Mouse (Mus musculus) gastrocnemius, postnatal 36 days (tissue): ENCODE measurements around the gene Frat2. TPM values are rescaled to one million over a fixed set of nuclear protein-coding genes. Genes with fewer than 3 reads are reported as not detected.
"Not testable (repeated sequence)": the region's sequence is repeated elsewhere in the genome, so short reads cannot be mapped to it uniquely, and the experiment has no call there.

Experiments used
- DNase-seq, 2 experiments: peaks; one replicate each; pipeline ENCODE4 v3.0.0; 2022
- intact Hi-C: fragments of 180-260 bp; cut with DNase I; formaldehyde crosslinking; loops from one replicate; pipeline ENCODE4 v1.15.1; 2025
- long read RNA-seq, 2 experiments: library from polyadenylated mRNA; stranded (forward); transcript quantifications; one replicate each; pipeline ENCODE4 v2.0.0; 2021
- total RNA-seq, 2 experiments: library from RNA; stranded (reverse); gene quantifications; 2 replicates each; pipeline ENCODE4 v1.2.3; 2021

Frat2 gene
- total RNA-seq = 10 to 100 TPM; 13.9 to 18.5 TPM
- long read RNA-seq, experiment 1, transcript Frat2-201 (1 exons, 2,161 nt) = major isoform, 14 of 14 reads
- long read RNA-seq, experiment 1, partial matches to known transcripts = 0 of 14 reads
- long read RNA-seq, experiment 1, other reads (novel, unspliced or antisense) = 0 of 14 reads
- long read RNA-seq, experiment 2, transcript Frat2-201 (1 exons, 2,161 nt) = major isoform, 13 of 13 reads
- long read RNA-seq, experiment 2, partial matches to known transcripts = 0 of 13 reads
- long read RNA-seq, experiment 2, other reads (novel, unspliced or antisense) = 0 of 13 reads

DNA sequence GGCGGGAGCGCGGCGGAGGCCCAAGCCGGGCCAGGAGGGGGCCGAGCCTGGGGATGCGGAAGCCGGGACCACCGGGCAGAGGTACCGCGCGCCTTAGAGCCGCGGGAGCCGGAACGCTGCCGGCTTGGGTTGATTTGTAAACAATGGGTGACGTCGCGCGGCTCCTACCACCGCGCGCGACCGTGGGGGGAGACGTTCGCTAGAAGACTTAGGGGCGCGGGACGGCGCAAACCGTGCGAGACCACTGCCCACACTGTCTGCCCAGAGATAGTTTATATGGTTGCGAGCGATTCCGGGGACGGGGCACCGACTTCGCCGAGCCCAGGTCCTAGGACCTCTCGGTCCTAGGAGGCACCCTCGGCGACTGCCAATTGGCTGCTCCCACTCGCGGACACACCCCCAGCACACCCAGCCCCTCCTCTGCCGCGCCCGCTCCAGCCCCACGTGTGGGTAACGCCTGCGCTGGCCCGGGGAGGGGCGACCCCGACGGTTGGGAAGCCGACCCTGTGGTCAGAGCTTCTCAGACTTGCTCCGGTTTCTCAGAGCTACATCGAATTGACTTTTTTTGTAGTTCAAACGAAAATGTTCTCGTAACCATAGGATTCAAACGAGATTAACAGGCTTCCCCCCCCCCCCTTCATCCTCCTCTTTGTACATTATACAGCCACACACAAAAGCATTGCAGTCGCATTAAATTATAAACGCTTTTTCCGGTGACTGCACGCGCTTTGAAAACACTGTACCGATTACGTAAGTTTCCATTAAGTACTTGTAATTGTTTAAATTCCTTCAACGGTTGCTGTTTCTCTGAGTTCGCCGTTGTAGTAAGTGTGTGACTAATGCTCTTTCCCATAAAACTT, at the start of gene Frat2:
TSS of gene Frat2 (minus strand) at position 141 of the 860 bp plus-strand sequence.
- intact Hi-C loops = loop anchor here (2.0 to 5.0 kb wide), 3 partner anchors 17 to 71 kb away; partner anchors contain the start of gene Arhgap19
- peak; percentile 80 to 86 for DNase-seq

DNA sequence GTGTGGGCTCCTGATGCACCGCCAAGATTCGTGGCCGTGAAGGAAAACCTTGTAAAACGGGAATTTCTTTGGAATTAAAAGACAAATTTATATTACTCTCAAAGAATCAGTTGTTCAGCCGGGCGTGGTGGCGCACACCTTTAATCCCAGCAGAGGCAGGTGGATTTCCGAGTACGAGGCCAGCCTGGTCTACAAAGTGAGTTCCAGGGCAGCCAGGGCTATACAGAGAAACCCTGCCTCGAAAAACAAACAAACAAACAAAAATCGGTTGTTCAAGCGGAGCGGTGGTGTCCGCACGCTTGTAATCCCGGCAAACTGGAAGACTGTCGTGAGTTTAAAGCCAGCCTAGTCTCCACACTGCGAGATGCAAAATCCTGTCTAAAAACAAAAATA, 48.4 kb upstream of the Frat2 start:
- intact Hi-C loops = no loop called here

DNA sequence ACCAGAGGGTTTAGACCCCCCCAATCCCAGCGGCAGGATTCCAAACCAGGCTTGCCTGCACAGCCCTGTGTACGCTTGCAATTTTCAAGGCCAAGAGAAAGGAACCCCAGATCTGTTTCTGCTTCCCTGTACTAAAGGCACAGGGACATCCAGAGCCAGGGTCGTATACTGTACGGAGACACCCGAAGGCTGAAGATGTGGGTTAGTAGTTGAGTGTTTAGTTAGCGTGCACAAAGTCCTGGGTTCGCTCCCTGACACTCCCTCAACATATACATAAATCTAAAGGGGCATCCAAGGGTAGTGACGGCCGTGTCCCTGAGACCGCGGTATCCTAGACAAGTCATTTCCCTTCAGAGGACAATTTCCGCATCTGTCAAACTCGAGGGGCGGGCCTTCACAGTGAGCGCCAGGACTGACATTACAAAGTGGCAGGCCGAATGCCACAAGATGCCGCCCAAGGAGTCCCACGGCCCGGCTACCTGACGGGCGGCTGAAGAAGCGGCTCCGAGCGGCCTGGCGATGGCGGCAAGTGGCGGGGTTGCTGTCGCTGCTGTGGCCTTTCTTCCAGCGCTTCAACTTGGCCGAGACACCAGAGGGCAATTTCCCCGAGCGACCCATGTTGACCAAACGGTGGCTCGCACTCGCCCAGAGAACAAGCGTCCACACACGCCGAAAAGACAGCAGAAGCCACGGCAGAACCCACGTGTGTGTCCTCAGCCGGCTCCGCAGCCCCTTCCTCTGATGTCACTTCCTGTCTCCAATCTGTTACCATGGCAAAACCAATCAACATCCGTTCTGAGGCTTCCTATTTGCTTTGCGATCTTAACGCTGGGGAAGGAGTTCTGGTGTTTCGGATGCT, 47.8 kb upstream of the Frat2 start, which contains the start of gene Rrp12:
TSS of gene Rrp12 (minus strand) at position 714 of the 859 bp plus-strand sequence.
- intact Hi-C loops = no loop called here
- DNase-seq = peak; percentile 53 to 59

More for the DNA sequence above, 48.4 kb upstream of the Frat2 start:
- DNase-seq = no peak

- no peak for DNase-seq
- intact Hi-C loops = no loop called here
Measured at GRCm38 (mm10) chr19:41894959-41895358, 47.0 kb upstream of the Frat2 start.

GRCm38 (mm10) chr19:41888191-41888590, 40.3 kb upstream of the Frat2 start:
- no peak for DNase-seq
- intact Hi-C loops = no loop called here

DNA sequence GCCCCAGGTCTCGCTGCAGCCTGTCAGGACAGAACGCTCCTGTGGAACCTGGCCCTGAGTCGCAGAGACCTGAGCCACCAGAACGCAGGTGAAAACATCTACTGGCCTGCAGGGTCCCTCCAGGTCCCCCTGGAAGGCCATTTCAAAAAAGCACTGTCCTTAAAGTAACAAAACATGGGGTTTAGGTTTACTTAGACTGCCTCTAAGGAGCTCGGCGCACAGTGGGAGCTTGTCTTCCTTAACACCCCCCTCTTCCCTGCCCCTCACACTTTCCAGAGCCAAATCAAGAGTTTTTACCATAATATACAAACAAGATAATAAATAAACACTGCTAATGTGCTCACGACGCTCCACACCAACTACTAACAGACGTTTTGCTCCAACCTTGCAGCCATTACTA, 36.0 kb upstream of the Frat2 start:
- intact Hi-C loops = no loop called here
- DNase-seq = no peak

- DNase-seq = no peak
- intact Hi-C loops = no loop called here
Measured at GRCm38 (mm10) chr19:41881842-41882241, 33.9 kb upstream of the Frat2 start.

DNA sequence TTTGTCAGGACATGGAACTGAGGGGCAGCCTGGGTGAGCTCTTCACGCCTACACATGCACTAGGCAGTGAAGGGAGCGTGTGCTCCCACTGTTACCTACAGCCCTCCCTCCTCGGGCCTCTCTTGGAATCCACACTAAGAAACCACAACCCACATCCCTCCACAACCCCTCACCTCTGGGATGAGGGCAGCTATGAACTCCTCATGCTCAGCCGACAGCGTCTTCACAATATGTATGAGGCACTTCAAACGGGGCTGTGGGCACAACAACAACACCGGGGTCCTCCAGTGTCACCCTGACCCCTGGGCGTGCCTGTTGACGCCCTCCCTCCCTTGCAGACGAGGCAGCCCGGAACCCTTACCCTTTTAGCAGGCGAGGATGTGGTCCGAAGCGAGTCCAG, 26.4 kb upstream of the Frat2 start:
- no peak for DNase-seq
- intact Hi-C loops = no loop called here

DNA sequence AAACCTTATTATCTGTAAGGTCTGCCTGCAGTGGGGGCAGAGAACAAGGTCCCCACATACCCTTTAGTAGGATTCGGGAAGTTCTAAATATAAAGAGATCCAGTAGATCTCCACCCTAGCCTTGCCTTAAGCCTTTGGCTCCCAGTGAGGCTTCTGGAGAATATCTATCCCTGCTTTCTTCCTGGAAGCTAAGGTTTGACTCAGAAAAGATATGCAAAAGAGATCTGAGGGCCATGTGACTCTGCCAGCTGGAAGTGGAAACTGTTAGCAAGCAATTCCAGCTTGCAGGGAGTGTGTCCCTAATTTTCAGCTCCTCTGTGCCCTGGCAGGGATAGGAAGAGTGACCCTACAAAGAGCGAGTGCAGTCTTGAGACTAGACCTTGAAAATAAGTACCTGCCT, 24.4 kb upstream of the Frat2 start:
- DNase-seq = no peak
- intact Hi-C loops = no loop called here

- DNase-seq, intact Hi-C loops: not testable (repeated sequence)
Measured at GRCm38 (mm10) chr19:41869946-41870345, 22.0 kb upstream of the Frat2 start.

DNA sequence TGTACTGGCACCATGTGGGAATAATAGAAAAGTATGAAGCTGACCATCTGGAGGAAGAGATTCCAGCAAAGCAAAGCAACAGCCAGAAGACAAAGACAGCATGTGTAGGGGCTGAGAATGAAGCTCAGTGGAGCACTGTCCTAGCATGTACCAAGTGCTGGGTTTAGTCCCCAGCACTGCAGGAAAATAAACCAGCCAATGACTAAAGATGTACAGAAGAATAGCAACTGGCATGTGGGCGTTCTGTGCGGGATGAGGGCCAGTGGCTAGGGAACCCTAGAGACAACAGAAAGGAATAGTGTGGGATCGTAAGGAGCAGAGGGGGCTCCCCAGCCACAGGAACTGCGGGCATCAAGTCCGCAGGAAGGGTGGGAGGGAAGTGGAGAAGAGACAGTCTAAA, 21.4 kb upstream of the Frat2 start:
- no peak for DNase-seq
- intact Hi-C loops = no loop called here

- intact Hi-C loops = no loop called here
- no peak for DNase-seq
Measured at GRCm38 (mm10) chr19:41866707-41867106, 18.8 kb upstream of the Frat2 start.

DNA sequence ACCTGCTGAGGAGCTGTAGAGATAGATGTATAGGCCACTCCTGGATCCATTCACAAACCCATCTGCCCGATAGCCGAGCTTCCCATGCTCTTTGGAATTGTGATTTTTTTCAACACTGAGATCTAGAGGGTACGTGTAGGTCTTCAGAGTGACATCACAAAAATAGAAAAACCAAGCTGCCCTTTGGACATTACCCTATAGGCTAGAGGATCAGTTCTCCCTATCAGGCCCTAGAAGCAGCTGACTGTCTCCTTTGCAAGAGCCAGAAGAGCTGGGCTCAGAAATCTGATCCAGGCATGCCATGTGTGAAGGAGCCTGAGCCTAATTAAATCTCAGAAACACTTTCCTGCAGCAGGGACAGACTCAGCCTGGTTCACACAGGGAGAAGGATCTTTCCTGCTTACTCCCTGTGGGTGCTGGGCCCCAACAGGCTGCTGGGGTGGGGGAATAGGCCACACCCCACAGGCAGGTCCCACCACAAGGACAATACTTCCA, 9.9 kb upstream of the Frat2 start:
- DNase-seq = no peak
- intact Hi-C loops = no loop called here

GRCm38 (mm10) chr19:41857086-41857762, 9.3 kb upstream of the Frat2 start:
- intact Hi-C loops = no loop called here

GRCm38 (mm10) chr19:41852423-41852822, 4.5 kb upstream of the Frat2 start:
- no peak for DNase-seq
- intact Hi-C loops = no loop called here

More at GRCm38 (mm10) chr19:41857086-41857762, 9.3 kb upstream of the Frat2 start:
- no peak for DNase-seq

- no peak for DNase-seq
- intact Hi-C loops = no loop called here
Measured at GRCm38 (mm10) chr19:41850719-41851543, 3.0 kb upstream of the Frat2 start.

DNA sequence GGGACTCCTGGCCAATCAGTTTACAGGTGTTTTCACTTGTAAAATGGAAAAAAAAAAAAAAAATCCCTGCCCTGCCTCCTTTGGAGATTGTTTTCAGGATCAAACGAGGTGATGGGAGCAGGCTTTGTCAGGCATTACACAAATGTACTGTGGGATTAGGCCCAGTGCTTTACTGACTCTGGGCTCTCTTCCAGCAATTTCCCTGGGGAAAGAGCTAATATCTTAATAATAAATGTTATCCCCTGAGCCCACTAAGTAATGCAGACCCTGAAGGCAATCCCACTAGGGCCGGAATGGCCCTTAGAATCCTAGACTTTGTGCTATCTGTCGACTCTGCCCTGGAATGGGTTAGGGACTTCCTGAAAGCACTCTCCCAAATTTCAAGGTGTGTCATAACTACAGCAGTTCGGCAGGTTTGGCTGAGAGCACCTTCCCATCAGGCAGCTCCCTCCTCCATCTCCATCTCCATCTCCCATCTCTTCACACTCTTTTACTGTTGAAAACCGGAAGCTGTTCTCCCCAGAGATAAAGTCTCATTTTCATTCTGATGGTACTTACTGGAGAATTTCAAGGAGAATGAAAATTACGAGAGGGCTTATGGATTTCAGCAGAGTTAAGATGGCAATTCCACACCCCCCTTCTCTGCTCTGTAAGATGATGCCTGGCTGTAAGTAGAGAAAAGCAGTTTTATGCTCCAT, 2.2 kb upstream of the Frat2 start:
- intact Hi-C loops = no loop called here
- DNase-seq = no peak

- intact Hi-C loops = loop anchor here (2.0 to 5.0 kb wide), 3 partner anchors 17 to 70 kb away; partner anchors contain the start of gene Arhgap19
- peak in 1 of 2 experiments; percentile 34 for DNase-seq
Measured at GRCm38 (mm10) chr19:41847614-41847991, 329 bp downstream of the Frat2 start.
